Mouse (Mus musculus) cortical plate, adult 2 months (tissue): ENCODE measurements around the gene Trit1. TPM values are rescaled to one million over a fixed set of nuclear protein-coding genes. Genes with fewer than 3 reads are reported as not detected.

Experiments
- H3K27ac ChIP-seq: fragments of 200-500 bp; 2 replicates; pipeline ENCODE4 v1.5.1; 2012; ENCODE audit warnings: low read length, control low read depth, inconsistent platforms; ENCODE audit not compliant: insufficient read depth
- H3K4me1 ChIP-seq: fragments of 200-500 bp; 2 replicates; pipeline ENCODE4 v1.6.1; 2011; ENCODE audit warnings: low read length; ENCODE audit not compliant: control insufficient read depth, insufficient read depth
- H3K4me3 ChIP-seq: fragments of 200-500 bp; 2 replicates; pipeline ENCODE4 v1.5.1; 2011; ENCODE audit warnings: mild to moderate bottlenecking, low read length, control low read depth; ENCODE audit not compliant: insufficient read depth
- CTCF ChIP-seq: fragments of 200-500 bp; IDR thresholded peaks from 2 replicates; pipeline ENCODE4 v1.5.1; 2011; ENCODE audit warnings: mild to moderate bottlenecking, control low read depth, low read length; ENCODE audit not compliant: insufficient read depth; ENCODE audit errors: extremely low read depth
- POLR2A ChIP-seq: fragments of 200-500 bp; IDR thresholded peaks from 2 replicates; pipeline ENCODE4 v1.6.1; 2011; ENCODE audit warnings: mild to moderate bottlenecking, low read length, control low read depth; ENCODE audit not compliant: insufficient read depth; ENCODE audit errors: extremely low read depth
- polyA plus RNA-seq: library from polyadenylated mRNA; depleted of rRNA; stranded (reverse); fragments of >200 nt; gene quantifications from 2 replicates; pipeline ENCODE4 v1.2.3, GENCODE M21; 2012

Trit1 gene
- polyA plus RNA-seq, 1 experiment = 12.6 TPM

DNA sequence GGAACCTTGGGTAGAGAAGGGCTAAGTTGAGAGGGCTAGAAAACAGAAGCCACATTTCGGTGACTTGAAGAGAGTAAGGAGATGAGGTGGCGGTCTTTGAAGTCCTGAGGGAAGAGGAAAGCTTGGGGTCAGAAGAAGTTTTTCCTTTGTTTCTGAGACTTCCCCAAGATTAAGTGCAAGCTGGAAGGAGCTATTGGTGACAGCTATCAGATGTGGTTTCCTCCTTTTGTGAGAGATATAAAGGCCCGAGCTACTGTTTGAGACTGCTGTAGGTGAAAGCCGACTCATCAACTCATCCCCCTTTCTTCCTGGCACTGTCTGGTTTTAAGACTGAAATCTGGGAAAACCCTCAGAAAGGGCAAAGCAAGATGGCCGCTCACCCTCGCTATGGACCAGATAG is 52.2 kb downstream of the Trit1 start:
- H3K4me3 ChIP-seq = no peak overlapping the region
- no peaks in the 10 kb centered on the region for H3K4me1 ChIP-seq
- TF ChIP-seq CTCF (no peak), POLR2A (no peak)
- H3K27ac ChIP-seq = no peak overlapping the region

DNA sequence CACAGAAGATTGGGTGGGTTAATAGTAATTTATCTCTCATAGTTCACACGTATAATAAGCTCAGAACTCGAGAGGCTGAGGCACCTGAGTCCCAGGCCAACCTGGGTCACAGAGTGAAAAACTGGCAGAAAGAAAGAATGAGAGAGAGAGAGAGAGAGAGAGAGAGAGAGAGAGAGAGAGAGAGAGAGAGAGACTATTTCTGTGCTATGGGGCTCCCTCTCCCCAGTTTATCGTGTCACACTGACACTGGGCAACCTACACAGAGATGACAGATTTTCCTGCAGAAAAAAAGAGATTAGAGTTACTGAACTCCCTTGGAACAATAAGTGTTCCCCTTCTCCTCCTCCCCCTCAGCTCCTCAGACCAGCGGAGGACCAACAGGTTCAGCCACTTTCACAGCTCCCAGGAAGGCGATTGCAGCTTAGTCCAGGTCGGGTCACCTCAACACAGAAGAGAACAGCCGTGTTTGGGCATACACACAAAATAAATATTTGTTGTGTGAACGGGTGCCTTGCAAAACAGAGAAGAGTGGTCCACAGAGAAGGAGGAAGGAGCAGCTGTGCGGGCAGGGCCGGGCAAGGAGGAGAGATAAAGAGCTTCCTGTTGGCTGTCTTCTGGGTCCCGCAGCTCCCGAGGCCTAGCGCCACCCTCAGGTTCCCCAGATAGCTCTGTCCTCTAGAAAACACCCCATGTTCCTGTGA is 55.0 kb downstream of the Trit1 start:
- H3K27ac ChIP-seq = no peak overlapping the region
- TF ChIP-seq CTCF (peak; percentile 9; the same call in 1 of the 2 replicates), POLR2A (no peak)
- H3K4me3 ChIP-seq = no peak overlapping the region
- H3K4me1 ChIP-seq = no peaks in the 10 kb centered on the region

DNA sequence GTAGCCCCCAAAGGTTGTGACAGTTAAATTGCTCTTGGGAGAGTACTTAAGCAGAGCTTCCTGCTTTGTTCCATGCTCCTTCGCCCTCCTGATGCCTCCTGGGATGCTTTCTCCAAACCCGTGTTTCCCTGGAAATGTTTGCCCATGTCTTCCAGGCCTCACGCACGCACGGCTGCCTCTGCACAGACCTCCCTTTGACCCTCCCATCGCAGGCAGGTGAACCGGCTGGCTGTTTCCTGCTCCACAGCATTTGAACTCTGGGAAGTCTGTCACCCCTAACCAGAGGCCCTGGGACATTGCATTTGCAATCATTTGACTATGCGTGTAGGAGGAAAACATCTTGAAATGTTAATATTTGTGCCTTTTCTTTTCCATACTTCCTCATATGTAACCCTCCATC is 60.5 kb downstream of the Trit1 start:
- Histone ChIP-seq H3K4me1 (no peaks in the 10 kb centered on the region), H3K27ac (no peak overlapping the region), H3K4me3 (no peak overlapping the region)
- no peak for TF ChIP-seq POLR2A
- TF ChIP-seq CTCF = no peak

DNA sequence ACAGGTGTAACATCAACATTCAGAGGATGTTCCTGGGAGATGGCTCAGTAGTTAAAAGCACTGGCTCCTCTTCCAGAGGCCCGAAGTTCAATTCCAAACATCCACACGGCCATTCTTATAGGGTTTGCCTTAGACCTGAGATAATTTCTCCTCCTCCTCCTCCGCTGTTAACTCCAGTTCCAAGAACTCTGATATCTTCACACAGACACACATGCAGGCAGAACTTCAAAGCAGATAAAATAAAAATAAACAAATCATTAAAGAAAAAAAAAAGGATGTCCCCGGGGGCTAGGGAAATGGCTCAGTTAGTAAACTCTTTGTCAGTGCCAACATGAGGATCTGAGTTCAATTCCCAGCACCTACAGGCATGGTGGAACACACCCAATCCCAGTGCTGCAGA is 61.8 kb downstream of the Trit1 start:
- Histone ChIP-seq H3K27ac (no peak overlapping the region), H3K4me1 (no peaks in the 10 kb centered on the region), H3K4me3 (no peak overlapping the region)
- TF ChIP-seq POLR2A (no peak), CTCF (no peak)

DNA sequence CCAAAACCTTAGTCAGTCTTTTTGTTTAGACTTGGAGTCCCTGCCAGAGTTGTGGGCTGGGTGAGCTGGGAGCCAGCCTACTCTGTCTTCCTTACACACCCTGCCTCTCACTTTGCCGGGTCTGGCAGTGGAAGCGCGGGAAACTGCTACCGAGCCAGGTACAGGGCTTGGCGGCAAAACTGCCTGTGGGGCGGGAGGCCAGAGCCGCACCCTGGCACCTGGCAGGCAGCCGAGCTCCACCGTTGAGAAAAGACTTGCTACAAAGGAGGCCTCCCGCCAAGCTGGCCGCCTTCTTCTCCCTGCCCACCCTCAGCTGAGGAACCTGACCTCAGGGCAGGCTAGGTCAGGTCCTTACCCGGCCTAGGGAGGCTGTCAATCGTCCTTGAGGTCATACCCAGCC is 64.4 kb downstream of the Trit1 start:
- Histone ChIP-seq H3K4me1 (no peaks in the 10 kb centered on the region), H3K4me3 (no peak overlapping the region), H3K27ac (no peak overlapping the region)
- TF ChIP-seq CTCF (no peak), POLR2A (no peak)

DNA sequence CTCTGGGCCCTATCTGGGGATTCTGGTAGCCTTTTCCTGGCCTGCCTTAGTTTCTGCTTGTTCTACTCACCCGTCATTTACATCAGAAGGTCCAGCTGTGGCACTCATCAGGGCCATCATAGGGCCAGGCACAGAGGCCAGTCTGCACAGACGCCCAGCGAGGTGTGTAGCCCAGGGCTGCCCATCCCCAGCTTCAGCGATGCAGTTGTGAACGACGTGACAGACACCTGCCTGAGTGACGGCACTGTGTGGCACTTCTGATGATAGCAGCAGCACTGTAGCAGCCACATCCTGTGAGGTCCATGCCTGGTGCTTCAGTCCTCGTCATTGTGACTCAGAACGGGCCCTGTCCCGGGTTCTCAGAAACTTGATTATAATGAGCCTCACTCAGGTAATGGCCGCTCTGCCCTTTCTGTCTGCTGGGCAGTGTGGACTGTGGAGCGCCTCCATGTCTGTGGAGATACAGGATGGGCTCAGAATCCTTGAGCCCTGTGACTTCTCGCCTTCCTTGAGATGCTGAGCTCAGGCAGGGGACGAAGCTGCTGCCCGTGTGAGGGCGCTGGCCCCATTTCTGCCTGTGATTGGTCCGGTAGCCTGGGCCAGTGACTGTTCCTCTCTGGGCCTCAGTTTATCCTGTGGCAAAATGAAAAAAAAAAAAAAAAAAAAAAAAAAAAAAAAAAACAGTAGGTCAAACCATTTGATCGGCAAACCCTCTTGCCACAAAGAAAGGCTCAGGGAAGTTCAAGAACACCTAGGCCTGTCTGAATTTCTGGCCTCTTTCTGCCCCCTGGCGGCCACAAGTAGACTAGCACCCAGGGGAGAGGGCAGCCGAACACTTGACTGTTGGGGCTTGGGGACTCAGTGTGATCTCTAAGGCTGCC is 66.1 kb downstream of the Trit1 start:
- no peak overlapping the region for H3K27ac ChIP-seq
- H3K4me3 ChIP-seq = no peak overlapping the region
- TF ChIP-seq CTCF = peak; percentile 87
- TF ChIP-seq POLR2A = no peak
- H3K4me1 ChIP-seq = no peaks in the 10 kb centered on the region

DNA sequence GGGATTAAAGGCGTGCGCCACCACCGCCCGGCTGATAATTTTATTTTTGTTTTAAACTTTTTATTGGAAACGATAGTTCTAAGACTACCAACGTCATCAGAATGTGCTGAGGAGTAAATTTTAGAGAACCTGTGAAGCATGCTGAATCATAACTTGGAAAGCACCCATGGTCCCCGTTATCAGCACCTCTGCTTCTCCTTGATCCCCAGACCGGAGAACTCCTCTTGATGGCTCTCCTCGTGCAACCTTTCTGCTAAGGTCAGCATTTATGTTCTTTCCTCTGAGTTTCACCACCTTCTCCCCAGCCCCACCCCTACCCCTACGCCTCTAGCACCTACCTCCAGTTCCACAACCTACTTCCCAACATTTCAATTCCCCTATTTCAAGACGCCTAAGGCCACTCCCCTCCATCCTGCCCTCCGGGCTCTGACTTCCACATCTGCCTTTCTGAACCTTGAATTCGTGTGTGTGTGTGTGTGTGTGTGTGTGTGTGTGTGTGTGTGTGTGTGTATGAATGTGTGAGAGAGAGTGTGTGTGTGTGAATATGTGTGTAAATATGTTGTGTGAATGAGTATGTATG is 67.0 kb downstream of the Trit1 start:
- H3K4me1 ChIP-seq = no peaks in the 10 kb centered on the region
- no peak overlapping the region for H3K4me3 ChIP-seq
- no peak overlapping the region for H3K27ac ChIP-seq
- no peak for TF ChIP-seq CTCF
- no peak for TF ChIP-seq POLR2A

DNA sequence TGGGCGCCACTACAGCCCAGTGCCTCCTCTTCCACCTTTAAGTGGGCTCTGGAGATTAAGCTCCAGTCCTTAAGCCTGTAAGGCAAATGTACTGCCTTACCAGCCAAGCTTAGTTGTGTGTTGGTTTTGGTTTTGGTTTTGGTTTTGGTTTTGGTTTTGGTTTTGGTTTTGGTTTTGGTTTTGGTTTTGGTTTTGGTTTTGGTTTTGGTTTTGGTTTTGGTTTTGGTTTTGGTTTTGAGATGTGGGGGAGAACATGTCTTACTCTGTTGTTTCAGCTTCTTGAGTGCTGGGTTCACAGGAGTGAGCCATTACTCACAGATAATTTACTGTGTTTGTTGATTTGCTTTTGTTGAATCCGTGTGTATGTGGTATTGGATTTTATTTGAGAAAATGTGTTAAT is 68.9 kb downstream of the Trit1 start:
- TF ChIP-seq POLR2A (no peak), CTCF (no peak)

DNA sequence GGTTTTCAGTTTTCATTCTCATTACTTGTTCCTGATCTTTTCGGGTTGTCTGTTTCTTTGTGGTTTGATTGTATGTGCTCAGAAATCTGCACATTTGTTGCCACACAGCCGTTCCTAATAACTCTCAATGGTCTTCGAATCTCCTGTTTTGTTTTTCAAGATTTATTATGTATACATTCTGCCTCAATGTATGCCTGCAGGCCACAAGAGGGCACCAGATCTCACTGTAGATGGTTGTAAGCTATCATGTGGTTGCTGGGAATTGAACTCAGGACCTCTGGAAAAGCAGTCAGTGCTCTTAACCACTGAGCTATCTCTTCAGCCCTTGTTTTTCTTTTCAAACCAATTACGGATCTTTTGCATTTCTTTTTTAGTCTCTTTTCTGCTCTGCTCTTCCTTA is 70.0 kb downstream of the Trit1 start:
- Histone ChIP-seq H3K4me3 (no peak overlapping the region), H3K4me1 (no peaks in the 10 kb centered on the region), H3K27ac (no peak overlapping the region)
- TF ChIP-seq CTCF (no peak), POLR2A (no peak)

More for the DNA sequence above, 68.9 kb downstream of the Trit1 start:
- Histone ChIP-seq H3K4me1 (no peaks in the 10 kb centered on the region), H3K27ac (no peak overlapping the region), H3K4me3 (no peak overlapping the region)
